Mouse (Mus musculus) neural tube, embryonic 15.5 days (tissue): ENCODE measurements around the gene Jhy. TPM values are rescaled to one million over a fixed set of nuclear protein-coding genes. Genes with fewer than 3 reads are reported as not detected.

Source experiments
- ATAC-seq: fragments of 200-750 bp; cut with Nextera tagmentation; 2 replicates; pipeline ENCODE4 v1.8.0; 2017; ENCODE audit warnings: mild to moderate bottlenecking, moderate TSS enrichment, moderate library complexity; ENCODE audit not compliant: low FRiP score
- H3K27ac ChIP-seq: fragments of 300-500 bp; sonication (generic); replicated peaks from 2 replicates; pipeline ENCODE4 v1.5.1; 2015; ENCODE audit warnings: mild to moderate bottlenecking, inconsistent platforms
- H3K27me3 ChIP-seq: fragments of 300-500 bp; sonication (generic); replicated peaks from 2 replicates; pipeline ENCODE4 v1.6.1; 2015; ENCODE audit warnings: inconsistent platforms
- H3K36me3 ChIP-seq: fragments of 300-500 bp; sonication (generic); 2 replicates; pipeline ENCODE4 v1.6.1; 2015; ENCODE audit warnings: inconsistent platforms
- H3K4me1 ChIP-seq: fragments of 300-500 bp; sonication (generic); 2 replicates; pipeline ENCODE4 v1.6.1; 2015; ENCODE audit warnings: inconsistent platforms
- H3K4me2 ChIP-seq: fragments of 300-500 bp; sonication (generic); 2 replicates; pipeline ENCODE4 v1.6.1; 2015; ENCODE audit warnings: inconsistent platforms, mild to moderate bottlenecking, moderate library complexity
- H3K4me3 ChIP-seq: fragments of 300-500 bp; sonication (generic); replicated peaks from 2 replicates; pipeline ENCODE4 v1.5.1; 2015; ENCODE audit warnings: mild to moderate bottlenecking, inconsistent platforms
- H3K9ac ChIP-seq: fragments of 300-500 bp; sonication (generic); replicated peaks from 2 replicates; pipeline ENCODE4 v1.6.1; 2015; ENCODE audit warnings: mild to moderate bottlenecking, inconsistent platforms
- H3K9me3 ChIP-seq: fragments of 300-500 bp; sonication (generic); replicated peaks from 2 replicates; pipeline ENCODE4 v1.6.1; 2016; ENCODE audit warnings: inconsistent platforms
- WGBS: fragments of 180-500 bp; shearing (Covaris S2); methylation state at CpG from one replicate; pipeline ENCODE4 v1.1.7; 2015; ENCODE audit warnings: mixed read lengths; 5-methylcytosine and 5-hydroxymethylcytosine counted together
- polyA plus RNA-seq: library from polyadenylated mRNA; unstranded; fragments of >200 nt; fragmentation: Nextera tagmentation; extraction: Ambion mirVana; gene quantifications from 2 replicates; pipeline ENCODE4 v1.2.1, GENCODE M21; 2015

Jhy gene
- polyA plus RNA-seq, 1 experiment from 2014 or later = 1.3 TPM

GRCm38 (mm10) chr9:40875431-40875830, 88.5 kb downstream of the Jhy start:
- no peak for ATAC-seq
- peaks cover 20% of the 10 kb centered on the region for H3K4me1 ChIP-seq

DNA sequence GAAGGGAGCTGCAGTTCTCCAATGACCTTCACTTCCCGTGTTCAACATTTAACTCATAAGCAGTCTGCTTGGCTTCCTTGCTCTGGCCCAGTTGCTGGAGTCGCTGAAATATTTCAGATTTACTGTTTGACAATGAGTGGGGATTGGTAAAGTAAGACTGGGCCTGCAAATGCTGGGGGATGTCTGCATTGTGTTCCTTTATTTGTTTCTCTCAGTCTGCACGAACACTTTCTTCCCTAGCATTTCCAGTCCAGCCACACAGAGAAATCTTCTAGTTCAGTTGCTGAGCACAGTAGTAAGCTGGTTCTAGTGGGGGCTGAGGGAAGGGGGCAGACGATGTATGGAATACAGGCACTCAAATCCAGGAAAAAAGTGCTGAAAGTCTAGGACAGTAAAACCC, 89.0 kb downstream of the Jhy start:
- no peak overlapping the region for H3K9ac ChIP-seq
- H3K27me3 ChIP-seq = peaks cover 86% of the 10 kb centered on the region
- H3K4me2 ChIP-seq = no peak overlapping the region
- no peaks in the 10 kb centered on the region for H3K9me3 ChIP-seq
- H3K4me3 ChIP-seq = no peak overlapping the region
- no peak for ATAC-seq
- peaks cover 20% of the 10 kb centered on the region for H3K4me1 ChIP-seq
- H3K36me3 ChIP-seq = no peaks in the 10 kb centered on the region
- H3K27ac ChIP-seq = no peak overlapping the region
- WGBS = 1% methylated on average over 4 of the region's 4 CpGs

More at GRCm38 (mm10) chr9:40875431-40875830, 88.5 kb downstream of the Jhy start:
- H3K4me2 ChIP-seq = no peak overlapping the region
- peaks cover 86% of the 10 kb centered on the region for H3K27me3 ChIP-seq
- H3K9ac ChIP-seq = no peak overlapping the region
- no peak overlapping the region for H3K4me3 ChIP-seq
- H3K36me3 ChIP-seq = no peaks in the 10 kb centered on the region
- H3K9me3 ChIP-seq = no peaks in the 10 kb centered on the region
- 2% methylated on average over 17 of the region's 17 CpGs for WGBS
- no peak overlapping the region for H3K27ac ChIP-seq

DNA sequence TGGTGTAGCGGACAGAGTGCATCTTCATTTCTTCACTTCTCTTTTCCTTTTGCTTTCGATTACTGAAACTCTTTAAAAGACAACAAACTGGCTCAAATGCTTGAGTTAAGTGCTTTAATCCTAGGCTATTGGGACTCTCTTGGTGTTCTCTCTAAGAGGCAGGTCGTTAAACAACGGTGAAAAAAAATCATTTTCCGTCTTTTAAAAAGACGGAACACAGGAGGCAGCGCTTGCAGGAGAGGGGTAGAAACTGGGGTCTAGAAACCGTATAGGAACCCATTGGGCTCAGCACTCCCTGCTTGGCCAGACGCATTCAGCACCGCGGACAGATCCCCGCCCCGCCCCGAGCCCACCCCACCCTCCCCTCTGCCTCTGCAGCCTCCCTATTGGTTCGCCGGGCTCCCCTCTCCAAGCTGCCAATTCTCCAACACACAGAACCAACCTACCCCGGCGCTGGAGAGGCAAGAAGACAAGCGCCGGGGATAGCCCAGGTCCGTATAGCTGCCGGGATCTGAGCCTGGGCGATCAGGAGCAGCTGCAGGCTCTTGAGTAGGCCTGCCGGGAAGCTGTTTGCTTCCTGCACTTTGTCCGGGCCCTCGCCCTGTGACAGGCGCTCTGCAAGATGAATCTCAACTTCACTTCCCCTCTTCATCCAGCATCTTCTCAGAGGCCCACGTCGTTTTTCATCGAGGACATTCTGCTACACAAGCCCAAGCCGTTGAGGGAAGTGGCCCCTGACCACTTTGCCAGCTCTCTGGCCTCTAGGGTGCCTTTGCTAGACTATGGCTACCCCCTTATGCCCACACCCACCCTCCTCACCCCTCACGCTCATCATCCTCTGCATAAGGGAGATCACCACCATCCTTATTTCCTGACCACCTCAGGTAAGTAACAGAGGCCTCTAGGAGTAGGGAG, 90.1 kb downstream of the Jhy start, which contains the start of gene Bsx:
Gene Bsx, plus strand, starts transcription at position 572 of the 915 bp plus-strand sequence.
- Histone ChIP-seq H3K4me2 (peak within 1 kb of the TSS; percentile 34; the same call in 1 of the 2 replicates), H3K9ac (no peak within 1 kb of the TSS), H3K36me3 (no peaks in the 10 kb centered on the region), H3K4me3 (0 out of 2 replicates have a peak within 1 kb of the TSS, but pooled peaks have one; percentile 8), H3K27ac (no peak within 1 kb of the TSS), H3K4me1 (peaks cover 20% of the 10 kb centered on the region), H3K27me3 (peaks cover 86% of the 10 kb centered on the region), H3K9me3 (no peaks in the 10 kb centered on the region)
- peak; percentile 53; the same call in 1 of the 2 replicates for ATAC-seq
- 3% methylated on average over 32 of the region's 32 CpGs for WGBS

GRCm38 (mm10) chr9:40872156-40872478, 91.8 kb downstream of the Jhy start:
- WGBS = 4% methylated on average over 8 of the region's 8 CpGs
- H3K4me1 ChIP-seq = peaks cover 8% of the 10 kb centered on the region; the same call in 1 of the 2 replicates
- no peak overlapping the region for H3K4me3 ChIP-seq
- no peak overlapping the region for H3K27ac ChIP-seq
- no peak for ATAC-seq
- no peaks in the 10 kb centered on the region for H3K9me3 ChIP-seq
- no peak overlapping the region for H3K9ac ChIP-seq
- H3K4me2 ChIP-seq = peak overlapping the region; percentile 40
- H3K36me3 ChIP-seq = no peaks in the 10 kb centered on the region
- peaks cover 81% of the 10 kb centered on the region for H3K27me3 ChIP-seq

GRCm38 (mm10) chr9:40871369-40872155, 92.4 kb downstream of the Jhy start:
- ATAC-seq = no peak
- Histone ChIP-seq H3K27ac (no peak overlapping the region), H3K4me3 (peak overlapping the region; percentile 13; the same call in 1 of the 2 replicates), H3K4me1 (peaks cover 8% of the 10 kb centered on the region; the same call in 1 of the 2 replicates), H3K9ac (no peak overlapping the region), H3K27me3 (peaks cover 80% of the 10 kb centered on the region), H3K36me3 (no peaks in the 10 kb centered on the region), H3K9me3 (no peaks in the 10 kb centered on the region), H3K4me2 (peak overlapping the region; percentile 40)
- WGBS = under 1% methylated on average over 34 of the region's 34 CpGs

GRCm38 (mm10) chr9:40870331-40870730, 93.6 kb downstream of the Jhy start:
- 79% methylated on average over 5 of the region's 5 CpGs for WGBS
- Histone ChIP-seq H3K36me3 (no peaks in the 10 kb centered on the region), H3K27ac (no peak overlapping the region), H3K4me1 (peaks cover 5% of the 10 kb centered on the region; the same call in 1 of the 2 replicates), H3K27me3 (peaks cover 68% of the 10 kb centered on the region), H3K4me3 (no peak overlapping the region), H3K9ac (no peak overlapping the region), H3K9me3 (no peaks in the 10 kb centered on the region), H3K4me2 (no peak overlapping the region)
- ATAC-seq = no peak

DNA sequence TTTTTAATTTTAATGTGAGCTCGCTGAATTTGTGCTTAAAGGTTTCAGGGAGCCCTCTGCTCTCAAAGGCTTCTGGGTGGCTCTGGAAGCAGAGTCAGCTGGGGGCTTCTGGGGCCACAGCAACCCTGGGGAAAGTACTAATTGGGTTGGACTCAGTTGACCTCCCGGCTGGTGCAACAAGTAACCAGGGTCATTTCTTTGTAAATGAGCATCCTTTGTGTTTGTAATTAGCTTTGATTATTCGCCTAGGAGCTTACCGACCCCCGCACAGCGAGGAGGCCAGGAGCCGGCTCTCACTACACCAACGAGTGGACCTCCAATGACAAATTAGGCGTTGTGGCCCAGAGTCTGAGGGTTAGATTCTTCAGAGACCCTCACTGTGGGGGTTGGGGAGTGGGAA, 104.7 kb downstream of the Jhy start:
- Histone ChIP-seq H3K36me3 (no peaks in the 10 kb centered on the region), H3K27ac (no peak overlapping the region), H3K9me3 (no peaks in the 10 kb centered on the region), H3K4me1 (peaks cover 8% of the 10 kb centered on the region), H3K4me3 (peak overlapping the region; percentile 34), H3K4me2 (peak overlapping the region; percentile 66), H3K27me3 (peaks cover 20% of the 10 kb centered on the region), H3K9ac (no peak overlapping the region)
- WGBS = 8% methylated on average over 9 of the region's 9 CpGs
- ATAC-seq = 0 out of 2 replicates have a peak, but pooled peaks have one; percentile 45

- WGBS = 4% methylated on average over 21 of the region's 21 CpGs
- 0 out of 2 replicates have a peak overlapping the region, but pooled peaks have one; percentile 1 for H3K9ac ChIP-seq
- H3K27ac ChIP-seq = peak overlapping the region; percentile 19; the same call in 1 of the 2 replicates
- H3K4me1 ChIP-seq = peaks cover 8% of the 10 kb centered on the region
- H3K36me3 ChIP-seq = no peaks in the 10 kb centered on the region
- peaks cover 23% of the 10 kb centered on the region for H3K27me3 ChIP-seq
- peak; percentile 79; the same call in 1 of the 2 replicates for ATAC-seq
- peak overlapping the region; percentile 66 for H3K4me2 ChIP-seq
- H3K9me3 ChIP-seq = no peaks in the 10 kb centered on the region
- H3K4me3 ChIP-seq = peak overlapping the region; percentile 34
These were observed 105.3 kb downstream of the Jhy start for GRCm38 (mm10) chr9:40858461-40859160.

DNA sequence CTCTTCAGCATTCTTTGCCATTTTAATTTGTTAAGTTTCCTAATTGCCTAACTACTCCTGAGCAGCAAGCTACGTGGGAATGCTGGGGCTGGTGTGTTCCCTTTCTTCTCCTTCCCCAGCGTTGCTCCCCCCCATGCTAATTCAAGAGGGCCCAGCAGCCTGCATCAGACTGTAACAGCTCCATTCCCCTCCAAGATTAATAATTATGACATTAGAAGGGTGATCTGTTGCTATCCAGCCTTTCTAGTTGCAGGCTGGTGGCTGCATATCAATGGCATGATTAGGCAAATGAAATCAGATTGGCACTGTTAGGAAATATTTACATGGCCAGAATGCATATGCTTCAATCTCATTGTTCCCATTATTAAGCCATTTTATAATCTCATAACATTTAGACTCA, 112.4 kb downstream of the Jhy start:
- Histone ChIP-seq H3K4me3 (no peak overlapping the region), H3K4me1 (peaks cover 11% of the 10 kb centered on the region; the same call in 1 of the 2 replicates), H3K4me2 (no peak overlapping the region)

More for the DNA sequence above, 112.4 kb downstream of the Jhy start:
- H3K27me3 ChIP-seq = 0 out of 2 replicates have a peak, but pooled peaks cover 10% of the 10 kb centered on the region
- no peaks in the 10 kb centered on the region for H3K36me3 ChIP-seq
- H3K9ac ChIP-seq = no peak overlapping the region
- WGBS = 15% methylated on average over 2 of the region's 2 CpGs
- peak; percentile 29; the same call in 1 of the 2 replicates for ATAC-seq
- H3K9me3 ChIP-seq = no peaks in the 10 kb centered on the region
- 0 out of 2 replicates have a peak overlapping the region, but pooled peaks have one; percentile 13 for H3K27ac ChIP-seq
